ENCODE assay signal across 22 mouse cellular contexts in genomic region chr6:140221653-140222272, GRCm38 (mm10).
DNase-seq lines count a peak whose midpoint lies in the region; ATAC-seq lines count a peak whose summit lies in the region.
"Had no signal": no experiment of that assay in that cellular context is flagged by ENCODE, and none has a peak within 500 bp of the region (broad histone marks: within the 10 kb centered on the region; RNA-seq: fewer than 3 reads in every experiment).

No protein-coding gene starts in this region.

- H3K9ac ChIP-seq in forebrain, embryonic 11.5 days (ENCODE audit: low read length), result no peak overlapping the region
- no peak overlapping the region for H3K9ac ChIP-seq in forebrain, embryonic 12.5 days
- H3K9ac ChIP-seq: embryonic facial prominence, embryonic 15.5 days; heart, embryonic 13.5 days; liver, embryonic 15.5 days had no signal

- H3K4me1 ChIP-seq in forebrain, embryonic 11.5 days (replicated peaks; ENCODE audit: control insufficient read depth, insufficient read depth, low read length), result no peaks in the 10 kb centered on the region
- no peaks in the 10 kb centered on the region for H3K4me1 ChIP-seq in forebrain, embryonic 12.5 days
- H3K4me1 ChIP-seq: embryonic facial prominence, embryonic 15.5 days; heart, embryonic 13.5 days; liver, embryonic 15.5 days had no signal

- H3K9me3 ChIP-seq in forebrain, embryonic 11.5 days (ENCODE audit: control insufficient read depth, low read length), result no peaks in the 10 kb centered on the region
- no peaks in the 10 kb centered on the region for H3K9me3 ChIP-seq in forebrain, embryonic 12.5 days
- H3K9me3 ChIP-seq: embryonic facial prominence, embryonic 15.5 days; heart, embryonic 13.5 days; liver, embryonic 15.5 days had no signal

- no peak for DNase-seq in forebrain, embryonic 11.5 days (ENCODE audit: low spot score)
- DNase-seq in layer of hippocampus, adult 11-12 months (ENCODE audit: low spot score), result peak; percentile 48
- DNase-seq in layer of hippocampus, postnatal 10 days (ENCODE audit: low spot score in 2 of 2), result no peak
- peak; percentile 49 for DNase-seq in right cerebral cortex, adult 18-20 months
- no peak for DNase-seq in right cerebral cortex, postnatal 14 days
- peak; percentile 23 to 32 for DNase-seq in layer of hippocampus, postnatal 36 days
- DNase-seq in heart, adult 11 months, result no peak
- DNase-seq: embryo, embryonic 11 days; heart, postnatal 36 days; kidney, adult 11 months; kidney, postnatal 14 days; midbrain, embryonic 14.5 days; right cerebral cortex, postnatal 4 days; thymus, postnatal 4 days had no signal

- H3K36me3 ChIP-seq in forebrain, embryonic 11.5 days (ENCODE audit: control insufficient read depth, insufficient read depth, low read length), result no peaks in the 10 kb centered on the region
- H3K36me3 ChIP-seq in forebrain, embryonic 12.5 days (replicated peaks), result no peaks in the 10 kb centered on the region
- H3K36me3 ChIP-seq: embryonic facial prominence, embryonic 15.5 days; G1E; heart, embryonic 13.5 days; liver, embryonic 15.5 days had no signal

- no peak overlapping the region for H3K4me2 ChIP-seq in forebrain, embryonic 11.5 days (ENCODE audit: low read depth, low read length, severe bottlenecking)
- no peak overlapping the region for H3K4me2 ChIP-seq in forebrain, embryonic 12.5 days
- H3K4me2 ChIP-seq: embryonic facial prominence, embryonic 15.5 days; heart, embryonic 13.5 days; liver, embryonic 15.5 days had no signal

- no peak overlapping the region for H3K27ac ChIP-seq in forebrain, embryonic 11.5 days (ENCODE audit: low read depth, low read length)
- no peak overlapping the region for H3K27ac ChIP-seq in forebrain, embryonic 12.5 days
- H3K27ac ChIP-seq: embryonic facial prominence, embryonic 15.5 days; heart, embryonic 13.5 days; liver, embryonic 15.5 days had no signal

- no peaks in the 10 kb centered on the region for H3K27me3 ChIP-seq in forebrain, embryonic 11.5 days (ENCODE audit: control insufficient read depth, insufficient read depth, low read length)
- no peaks in the 10 kb centered on the region for H3K27me3 ChIP-seq in forebrain, embryonic 12.5 days
- H3K27me3 ChIP-seq: embryonic facial prominence, embryonic 15.5 days; heart, embryonic 13.5 days; liver, embryonic 15.5 days had no signal

- no peak overlapping the region for H3K4me3 ChIP-seq in forebrain, embryonic 11.5 days (ENCODE audit: low read depth, low read length)
- H3K4me3 ChIP-seq in forebrain, embryonic 12.5 days (replicated peaks), result no peak overlapping the region
- H3K4me3 ChIP-seq: embryonic facial prominence, embryonic 15.5 days; heart, embryonic 13.5 days; liver, embryonic 15.5 days had no signal

- 79% methylated on average over 5 of the region's 5 CpGs for WGBS in forebrain, embryonic 11.5 days
- WGBS in forebrain, embryonic 12.5 days, result 82% methylated on average over 5 of the region's 5 CpGs

- 0 out of 2 replicates have a peak, but pooled peaks have one; percentile 33 for ATAC-seq in forebrain, embryonic 11.5 days (replicated peaks; ENCODE audit: low FRiP score)
- no peak for ATAC-seq in forebrain, embryonic 12.5 days (ENCODE audit: low FRiP score)
- ATAC-seq: CD4-positive, CD25-positive, alpha-beta regulatory T cell, adult 4 months; forebrain, embryonic 14.5 days; lung, postnatal 0 days had no signal

Comparison
In these comparisons a context has a peak if more than half of its experiments do, and no peak if none do; other contexts are left out.
1. DNase-seq: peak in layer of hippocampus, adult 11-12 months (single experiment), right cerebral cortex, adult 18-20 months (single experiment) and layer of hippocampus, postnatal 36 days (2 of 2); none in forebrain, embryonic 11.5 days (single experiment), layer of hippocampus, postnatal 10 days (0 of 2), right cerebral cortex, postnatal 14 days (single experiment) and heart, adult 11 months (single experiment).